Mouse (Mus musculus) heart, adult 2 months (tissue): ENCODE data around the gene Snap47. TPM values are rescaled to one million over a fixed set of nuclear protein-coding genes. Genes with fewer than 3 reads are reported as not detected.

ENCODE experiments used
- DNase-seq, 2 experiments: peaks; one replicate each; pipeline ENCODE4 v3.0.0; 2021
- H3K27ac ChIP-seq: fragments of 200-600 bp; 2 replicates; pipeline ENCODE4 v1.8.1; 2022
- H3K27me3 ChIP-seq: fragments of 200-500 bp; 2 replicates; pipeline ENCODE4 v1.6.1; 2012; ENCODE audit warnings: mild to moderate bottlenecking, low read length, inconsistent platforms, mixed read lengths; ENCODE audit not compliant: control insufficient read depth, insufficient read depth
- H3K36me3 ChIP-seq: fragments of 200-500 bp; 2 replicates; pipeline ENCODE4 v1.6.1; 2012; ENCODE audit warnings: low read length, inconsistent platforms; ENCODE audit not compliant: control insufficient read depth, insufficient read depth
- H3K4me1 ChIP-seq: fragments of 200-500 bp; 2 replicates; pipeline ENCODE4 v1.6.1; 2011; ENCODE audit warnings: low read length; ENCODE audit not compliant: control insufficient read depth, insufficient read depth
- H3K4me3 ChIP-seq: fragments of 200-600 bp; 2 replicates; pipeline ENCODE4 v1.8.1; 2022
- H3K79me2 ChIP-seq: fragments of 200-500 bp; replicated peaks from 2 replicates; pipeline ENCODE4 v1.6.1; 2012; ENCODE audit warnings: mild to moderate bottlenecking, inconsistent platforms, low read length, moderate library complexity, mixed read lengths; ENCODE audit not compliant: control insufficient read depth, insufficient read depth
- H3K9ac ChIP-seq: fragments of 200-500 bp; 2 replicates; pipeline ENCODE4 v1.6.1; 2012; ENCODE audit warnings: low read depth, mild to moderate bottlenecking, control low read depth, inconsistent platforms, low read length, mixed read lengths
- CTCF ChIP-seq: fragments of 200-600 bp; IDR thresholded peaks from 2 replicates; pipeline ENCODE4 v1.8.1; 2022; ENCODE audit warnings: antibody characterized with exemption, mild to moderate bottlenecking, moderate library complexity
- EP300 ChIP-seq: fragments of 200-500 bp; IDR thresholded peaks from 2 replicates; pipeline ENCODE4 v1.6.1; 2011; ENCODE audit warnings: low read depth, low read length, control low read depth; ENCODE audit not compliant: insufficient read depth
- POLR2A ChIP-seq: fragments of 200-500 bp; IDR thresholded peaks from 2 replicates; pipeline ENCODE4 v1.6.1; 2011; ENCODE audit warnings: mild to moderate bottlenecking, low read depth, low read length, control low read depth; ENCODE audit not compliant: insufficient read depth
- WGBS: fragments of 180-500 bp; shearing (Covaris S2); methylation state at CpG from one replicate; pipeline ENCODE4 v1.1.7; 2018; 5-methylcytosine and 5-hydroxymethylcytosine counted together
- intact Hi-C: fragments of 180-260 bp; cut with DNase I; formaldehyde crosslinking; loops from one replicate; pipeline ENCODE4 v1.15.1; 2025
- polyA plus RNA-seq: library from polyadenylated mRNA; depleted of rRNA; stranded (reverse); fragments of >200 nt; gene quantifications from 2 replicates; pipeline ENCODE4 v1.2.3, GENCODE M21; 2012; rRNA removed
- total RNA-seq, 2 experiments: library from RNA; stranded (reverse); gene quantifications; 2 replicates each; pipeline ENCODE4 v1.2.3; 2021

Snap47 gene
- total and polyA plus RNA-seq, 3 experiments: 37.7 to 49.4 (median 42.2) TPM

GRCm38 (mm10) chr11:59364007-59364406 lies 87.0 kb downstream of the Snap47 start:
- H3K27ac ChIP-seq: no peak overlapping the region
- H3K27me3 ChIP-seq: no peaks in the 10 kb centered on the region
- H3K36me3 ChIP-seq: no peaks in the 10 kb centered on the region
- no peaks in the 10 kb centered on the region for H3K4me1 ChIP-seq
- no peak overlapping the region for H3K9ac ChIP-seq
- 83% methylated on average over 9 of the region's 9 CpGs for WGBS
- DNase-seq: no peak
- H3K4me3 ChIP-seq: no peak overlapping the region
- H3K79me2 ChIP-seq: no peaks in the 10 kb centered on the region
- TF ChIP-seq EP300 (no peak), POLR2A (no peak), CTCF (no peak)
- intact Hi-C loops: no loop called here

GRCm38 (mm10) chr11:59361291-59361690 lies 89.7 kb downstream of the Snap47 start:
- no peaks in the 10 kb centered on the region for H3K4me1 ChIP-seq
- WGBS: 74% methylated on average over 9 of the region's 9 CpGs
- TF ChIP-seq EP300 (no peak), POLR2A (no peak), CTCF (no peak)

More at GRCm38 (mm10) chr11:59361291-59361690, 89.7 kb downstream of the Snap47 start:
- intact Hi-C loops: no loop called here
- Histone ChIP-seq H3K27ac (no peak overlapping the region), H3K4me3 (no peak overlapping the region), H3K27me3 (no peaks in the 10 kb centered on the region), H3K36me3 (no peaks in the 10 kb centered on the region), H3K79me2 (no peaks in the 10 kb centered on the region), H3K9ac (no peak overlapping the region)
- DNase-seq: no peak

Other genes with a start within 250 kb of the Snap47 start
- gene Mrpl55, start 248.7 kb downstream of the Snap47 start, total RNA-seq: 100 to 1,000 TPM; 113 to 117 TPM
- 78.1 and 110 TPM in 2 replicates for gene Mrpl55, start 248.7 kb downstream of the Snap47 start, polyA plus RNA-seq
- gene 2310033P09Rik, start 242.9 kb downstream of the Snap47 start, total RNA-seq: 1 to 10 TPM; 8.4 to 9.4 TPM
- 10.7 and 12.1 TPM in 2 replicates for gene 2310033P09Rik, start 242.9 kb downstream of the Snap47 start, polyA plus RNA-seq
- 100 to 1,000 TPM; 245 to 274 TPM for gene Arf1, start 222.9 kb downstream of the Snap47 start, total RNA-seq
- gene Arf1, start 222.9 kb downstream of the Snap47 start, polyA plus RNA-seq: 345 and 383 TPM in 2 replicates
- gene Wnt3a, start 160.4 kb downstream of the Snap47 start, total RNA-seq: not detected
- gene Wnt3a, start 160.4 kb downstream of the Snap47 start, polyA plus RNA-seq: not detected in 2 replicates
- 1 to 10 TPM; 4.3 to 4.6 TPM for gene Wnt9a, start 144.3 kb downstream of the Snap47 start, total RNA-seq
- 4.6 and 7.2 TPM in 2 replicates for gene Wnt9a, start 144.3 kb downstream of the Snap47 start, polyA plus RNA-seq
- gene Prss38, start 75.5 kb downstream of the Snap47 start, total RNA-seq: not detected
- gene Prss38, start 75.5 kb downstream of the Snap47 start, polyA plus RNA-seq: not detected in 2 replicates
- gene Jmjd4, start 1.1 kb downstream of the Snap47 start, total RNA-seq: 10 to 100 TPM; 11.8 to 12.9 TPM
- 6.6 and 11.2 TPM in 2 replicates for gene Jmjd4, start 1.1 kb downstream of the Snap47 start, polyA plus RNA-seq
- gene Zfp867, start 21.3 kb upstream of the Snap47 start, total RNA-seq: 1 to 10 TPM; 3.0 to 4.7 TPM
- 1.00 and 2.1 TPM in 2 replicates for gene Zfp867, start 21.3 kb upstream of the Snap47 start, polyA plus RNA-seq
- 10 to 100 TPM; 11.7 to 14.8 TPM for gene Zkscan17, start 75.6 kb upstream of the Snap47 start, total RNA-seq
- gene Zkscan17, start 75.6 kb upstream of the Snap47 start, polyA plus RNA-seq: 7.8 and 10.0 TPM in 2 replicates
- gene Nlrp3, start 90.4 kb upstream of the Snap47 start, total RNA-seq: under 1 TPM; 0.45 to 0.55 TPM
- gene Nlrp3, start 90.4 kb upstream of the Snap47 start, polyA plus RNA-seq: 0.33 and 0.38 TPM in 2 replicates
- gene Olfr222, start 125.0 kb upstream of the Snap47 start, total RNA-seq: not detected
- gene Olfr222, start 125.0 kb upstream of the Snap47 start, polyA plus RNA-seq: not detected in 2 replicates
- gene Olfr223, start 142.1 kb upstream of the Snap47 start, total RNA-seq: not detected
- gene Olfr223, start 142.1 kb upstream of the Snap47 start, polyA plus RNA-seq: not detected in 2 replicates
- 100 to 1,000 TPM; 132 to 142 TPM for gene Mprip, start 210.1 kb upstream of the Snap47 start, total RNA-seq
- 77.1 and 81.6 TPM in 2 replicates for gene Mprip, start 210.1 kb upstream of the Snap47 start, polyA plus RNA-seq